Mouse (Mus musculus): ENCODE results near the gene Lrrc4.

GRCm38 (mm10) chr6:28822296-28822695 lies 9.3 kb downstream of the Lrrc4 start:
- no peak for TF ChIP-seq POLR2A (IDR thresholded peaks at IDR 0.05; ENCODE audit: low read depth, low read length)
- no peak for TF ChIP-seq CTCF (IDR thresholded peaks at IDR 0.05; ENCODE audit: extremely low read depth, insufficient read depth, insufficient read length, insufficient replicate concordance)
